Mouse (Mus musculus) gastrocnemius, postnatal 25 days (tissue): ENCODE measurements around the gene Cxcr2. TPM values are rescaled to one million over a fixed set of nuclear protein-coding genes. Genes with fewer than 3 reads are reported as not detected.

Experiments
- DNase-seq: peaks from one replicate; pipeline ENCODE4 v3.0.0; 2022
- long read RNA-seq, 2 experiments: library from polyadenylated mRNA; stranded (forward); transcript quantifications; one replicate each; pipeline ENCODE4 v2.0.0; 2021
- total RNA-seq, 2 experiments: library from RNA; stranded (reverse); gene quantifications; 1 replicate in 1 of 2; 2 replicates in 1 of 2; pipeline ENCODE4 v1.2.3; 2021

Gene Cxcr2
- total RNA-seq = not detected
- long read RNA-seq, experiment 1 = 0 reads
- long read RNA-seq, experiment 2 = 0 reads

DNA sequence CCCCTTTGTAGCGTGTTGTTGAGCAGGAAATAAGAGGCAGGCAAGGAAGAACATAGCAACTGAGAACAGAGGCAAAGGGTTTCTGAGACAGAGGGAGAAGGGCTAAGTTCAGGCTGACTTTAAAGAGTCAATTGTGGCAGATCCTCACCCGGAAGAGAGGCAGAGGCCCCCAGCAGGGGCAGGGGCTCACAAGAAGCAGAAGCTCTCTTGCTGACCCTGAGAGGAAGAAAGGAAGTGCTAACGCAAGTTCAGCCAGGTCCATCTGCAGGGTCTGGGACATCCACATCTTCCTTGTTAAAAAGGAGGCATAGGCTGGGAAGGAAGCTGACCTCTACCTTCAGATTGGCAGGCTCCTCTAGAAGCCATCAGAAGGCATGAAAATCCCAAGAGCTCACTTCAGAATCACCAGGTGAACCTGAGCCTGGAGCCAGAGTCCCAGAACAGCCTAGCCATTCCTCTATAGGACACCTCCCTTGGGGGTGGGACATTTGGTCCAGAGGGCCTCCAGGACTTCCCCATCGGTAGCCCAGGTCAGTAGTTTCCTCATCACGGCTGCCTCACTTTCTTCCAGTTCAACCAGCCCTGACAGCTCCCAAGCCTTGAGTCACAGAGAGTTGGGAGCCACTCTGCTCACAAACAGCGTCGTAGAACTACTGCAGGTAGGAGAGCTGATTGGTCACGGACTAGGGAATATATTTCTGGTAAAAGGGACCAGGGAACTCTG, at the start of gene Cxcr2:
TSS of gene Cxcr2 (plus strand) at position 529 of the 724 bp plus-strand sequence.
- no peak for DNase-seq

DNA sequence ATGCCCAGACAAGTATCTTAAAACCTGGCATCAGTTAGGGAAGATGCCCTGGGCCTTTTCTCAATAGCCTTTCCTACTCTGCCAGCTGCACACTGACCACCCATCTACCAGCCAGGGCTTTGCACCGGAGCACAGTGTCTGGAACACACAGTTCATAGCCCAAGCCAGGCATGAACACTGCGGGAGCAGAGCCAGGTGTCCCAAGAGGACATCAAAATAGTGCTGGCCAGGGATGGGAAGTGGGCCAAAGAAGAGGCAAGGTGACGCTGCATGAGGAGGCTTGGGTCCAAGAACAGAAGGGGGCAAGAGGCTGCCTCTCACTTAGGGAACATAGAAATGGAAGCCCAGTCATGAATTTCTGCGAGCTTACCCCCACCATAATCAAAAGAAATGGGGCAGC, 48.1 kb upstream of the Cxcr2 start:
- DNase-seq = peak; percentile 55

DNA sequence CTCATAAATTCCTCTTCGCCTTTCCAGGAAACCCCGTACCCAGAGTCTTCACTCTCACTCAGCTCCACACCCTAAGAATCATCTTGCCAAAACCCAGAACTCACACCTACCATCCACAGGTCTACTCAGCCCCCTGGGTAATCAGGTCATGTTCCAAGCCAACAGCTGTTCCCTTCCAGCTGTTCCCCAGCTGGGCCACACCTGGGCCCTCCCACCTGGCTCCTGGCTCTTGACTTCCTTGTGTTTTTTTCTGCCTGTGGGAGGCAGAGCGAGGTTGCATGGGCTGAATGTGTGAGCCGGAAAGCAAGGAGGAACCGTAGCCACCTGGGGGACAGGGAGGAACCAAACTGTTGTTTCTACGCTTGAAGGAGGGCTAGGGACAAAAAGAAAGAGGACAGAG, 47.6 kb upstream of the Cxcr2 start:
- no peak for DNase-seq

DNA sequence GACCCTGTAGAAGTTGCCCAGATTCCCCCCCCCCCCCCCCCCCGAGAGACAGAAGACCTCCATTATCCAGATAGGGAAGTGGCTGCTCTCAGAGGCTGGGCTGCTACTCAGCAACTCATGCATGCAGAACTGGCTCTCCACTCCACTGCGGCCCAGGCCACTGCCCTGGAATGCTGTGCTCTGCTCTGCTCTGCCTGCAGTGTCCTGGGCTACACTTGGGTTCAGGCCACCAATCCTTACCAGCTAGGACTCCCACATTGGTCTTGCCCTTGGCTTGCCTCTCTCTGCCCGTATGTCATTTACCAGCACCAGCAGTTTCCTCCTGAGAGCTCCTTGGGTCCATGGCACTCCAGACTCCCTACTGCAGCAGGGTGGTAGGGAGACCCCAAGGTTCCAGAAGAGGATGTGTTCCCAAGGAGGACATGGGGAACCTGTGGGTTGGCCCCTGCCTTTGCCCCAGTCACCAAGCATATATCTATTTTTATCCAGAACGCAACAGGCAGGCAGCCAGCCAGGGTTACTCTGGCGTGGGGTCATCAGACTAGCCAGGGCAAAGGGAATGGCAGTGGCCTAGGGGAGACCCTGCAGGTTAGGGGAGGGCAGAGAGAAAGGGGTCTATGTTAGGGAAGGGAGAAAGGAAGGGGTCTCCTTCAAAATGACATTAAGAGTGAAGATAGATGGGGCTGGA, 45.7 kb upstream of the Cxcr2 start:
- no peak for DNase-seq

- DNase-seq = no peak
Measured at GRCm38 (mm10) chr1:74109670-74110069, 44.1 kb upstream of the Cxcr2 start.

DNA sequence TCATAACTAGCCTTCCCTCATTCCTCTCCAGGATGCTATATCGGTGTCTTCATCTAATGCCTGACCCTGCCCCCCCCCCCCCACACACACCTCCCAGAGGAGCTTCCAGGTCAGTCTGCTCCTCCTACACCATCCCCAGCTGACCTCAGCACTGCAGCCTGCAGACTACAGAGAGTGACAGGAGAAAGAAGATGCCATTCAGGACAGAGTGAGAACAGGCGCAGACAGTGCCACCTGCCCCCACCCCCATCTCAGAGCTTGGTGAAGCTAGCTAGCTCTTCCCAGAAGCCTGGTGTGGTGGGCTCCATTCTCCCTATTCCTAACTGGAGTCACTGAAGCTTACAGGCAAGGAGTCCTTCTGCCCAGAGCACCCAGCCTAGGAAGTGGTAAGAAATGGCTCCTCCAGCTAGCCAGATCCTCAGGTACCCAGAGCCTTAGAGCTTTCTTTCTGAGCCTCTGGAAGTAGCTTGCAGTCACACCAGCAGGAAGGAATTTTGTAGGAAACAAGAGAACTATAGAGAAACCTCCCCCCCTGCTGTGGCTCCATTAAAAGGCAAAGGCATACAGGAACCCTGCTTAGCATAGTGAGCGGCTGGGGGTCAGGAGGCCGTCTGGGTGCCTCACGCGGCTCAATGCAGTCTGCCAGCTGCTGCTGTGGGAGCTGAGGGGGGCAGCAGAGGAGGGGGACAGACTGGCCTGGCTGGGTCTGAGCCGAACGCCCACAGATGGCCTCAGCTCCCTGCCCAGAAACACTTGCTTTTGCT, 42.7 kb upstream of the Cxcr2 start:
- DNase-seq = no peak

DNA sequence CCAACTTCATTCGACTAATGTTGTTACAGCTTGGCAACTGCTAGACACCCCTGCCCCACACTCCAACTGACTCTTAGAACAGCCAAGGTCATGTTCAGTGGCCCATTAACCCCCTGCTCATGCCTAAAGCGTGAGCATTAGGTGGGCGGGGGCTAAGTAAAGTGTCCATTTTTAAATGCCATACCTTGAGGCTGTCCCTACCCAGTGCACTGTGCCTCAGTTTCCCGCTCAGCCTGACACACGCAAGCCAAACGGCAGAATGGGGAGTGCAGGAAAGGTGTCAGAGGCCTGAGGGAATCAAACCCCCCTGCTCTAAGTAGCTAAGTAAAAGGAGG, 42.1 kb upstream of the Cxcr2 start:
- no peak for DNase-seq

DNA sequence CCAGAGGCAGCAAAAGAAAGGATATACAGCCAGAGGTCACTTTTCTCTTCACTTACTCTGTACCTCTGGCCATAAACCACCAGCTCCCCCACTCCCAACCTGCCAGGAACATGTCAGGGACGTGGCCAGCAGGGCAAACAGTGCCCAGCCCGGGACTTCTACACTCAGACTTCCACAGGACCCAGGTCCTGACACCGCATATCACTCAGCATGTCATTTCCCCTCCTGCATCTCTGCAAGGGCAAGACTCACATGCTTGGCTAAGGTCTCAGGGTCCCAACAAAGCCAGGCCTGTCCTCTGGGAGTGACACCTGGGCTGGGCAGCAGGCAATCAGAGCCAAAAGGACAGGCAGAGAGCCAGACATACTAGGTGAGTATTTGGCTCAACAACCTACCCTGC, 40.7 kb upstream of the Cxcr2 start:
- no peak for DNase-seq

GRCm38 (mm10) chr1:74117876-74118275, 35.9 kb upstream of the Cxcr2 start:
- no peak for DNase-seq

DNA sequence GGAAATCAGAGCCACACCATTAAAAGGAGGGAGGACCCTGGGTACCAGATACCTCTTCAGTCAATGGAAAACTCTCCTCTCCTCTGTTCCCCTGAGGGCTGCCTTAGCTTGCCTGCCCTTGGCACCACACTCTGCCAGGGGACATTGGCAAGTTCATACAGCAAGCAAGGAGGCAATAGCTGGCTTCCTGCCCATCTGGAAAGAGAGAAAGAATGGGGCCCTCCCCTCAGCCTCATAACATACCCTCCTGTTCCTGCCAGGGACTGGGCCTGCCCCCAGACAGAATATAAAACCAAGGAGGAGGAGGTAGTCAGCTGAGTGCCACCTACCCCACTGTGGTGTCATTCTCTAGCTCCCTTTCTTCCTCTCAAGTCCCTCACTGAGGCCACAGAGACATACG, 34.7 kb upstream of the Cxcr2 start:
- DNase-seq = no peak

DNA sequence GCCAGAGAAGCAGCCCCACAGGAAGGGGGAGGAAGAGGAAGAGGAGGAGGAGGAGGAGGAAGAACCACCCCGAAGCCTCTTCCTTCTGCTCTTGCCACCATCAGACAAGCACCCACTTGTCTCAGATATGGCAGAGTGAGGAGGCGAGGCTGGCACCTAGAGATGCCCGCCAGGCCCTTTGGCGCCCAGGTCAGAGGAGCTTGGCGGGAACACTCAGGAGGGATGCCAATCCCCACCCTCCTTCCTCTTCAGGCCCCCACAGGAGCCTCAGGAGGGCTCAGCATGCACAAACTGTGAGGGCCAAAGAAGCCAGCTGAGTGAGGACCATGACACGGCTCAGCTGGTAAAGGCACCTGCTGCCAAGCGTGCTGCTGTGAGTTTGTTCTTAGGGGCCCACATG, 32.7 kb upstream of the Cxcr2 start:
- no peak for DNase-seq

- DNase-seq = no peak
Measured at GRCm38 (mm10) chr1:74121821-74122576, 31.8 kb upstream of the Cxcr2 start.

- DNase-seq = no peak
Measured at GRCm38 (mm10) chr1:74123215-74123614, 30.6 kb upstream of the Cxcr2 start.

DNA sequence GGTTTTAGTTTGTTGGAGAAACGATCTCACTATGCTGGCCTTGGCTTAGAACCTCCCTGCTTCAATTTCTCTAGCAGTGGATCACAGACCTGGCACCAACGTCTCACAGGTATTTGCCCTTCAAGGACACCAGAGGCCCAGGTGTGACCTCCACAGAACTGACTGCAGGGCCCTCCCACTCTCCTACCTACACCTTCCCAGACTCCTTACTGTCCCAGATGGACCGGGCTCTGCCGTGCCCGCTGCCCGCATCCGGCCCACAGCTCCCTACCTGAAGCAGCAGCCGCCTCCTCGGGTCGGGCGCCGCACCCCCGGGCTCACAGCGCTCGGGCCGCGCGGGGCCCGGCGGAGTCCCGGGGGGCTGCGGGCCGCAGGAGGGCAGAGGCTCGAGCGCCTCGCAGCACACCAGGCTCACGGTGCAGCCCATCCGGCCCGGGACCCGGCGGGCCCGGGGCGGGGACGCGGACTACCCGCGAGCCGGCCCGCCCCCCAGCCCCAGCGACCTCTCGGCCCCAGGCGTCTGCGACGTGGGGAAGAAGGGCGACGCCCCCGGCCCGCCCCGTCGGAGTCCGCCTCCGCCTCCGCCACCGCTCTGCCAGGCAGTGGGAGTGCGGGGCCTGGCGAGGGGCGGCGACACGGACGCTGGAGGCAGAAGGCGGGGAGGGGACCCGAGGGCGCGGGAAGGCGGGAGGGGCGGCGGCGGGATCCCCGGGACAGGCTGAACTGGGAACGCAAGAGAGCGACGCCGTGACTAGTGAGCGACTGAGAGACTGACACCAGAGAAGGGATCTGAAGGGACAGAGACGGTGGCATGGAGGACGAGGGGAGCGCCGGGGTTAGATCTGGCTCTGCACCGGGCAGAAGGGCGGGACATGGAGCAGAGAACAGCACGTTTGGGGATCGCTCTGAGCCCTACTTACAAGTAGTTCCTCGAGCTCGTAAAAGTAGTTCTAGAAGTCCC, 29.5 kb upstream of the Cxcr2 start, which contains the start of gene Tns1:
TSS of gene Tns1 (minus strand) at position 429 of the 961 bp plus-strand sequence.
- peak; percentile 46 for DNase-seq

DNA sequence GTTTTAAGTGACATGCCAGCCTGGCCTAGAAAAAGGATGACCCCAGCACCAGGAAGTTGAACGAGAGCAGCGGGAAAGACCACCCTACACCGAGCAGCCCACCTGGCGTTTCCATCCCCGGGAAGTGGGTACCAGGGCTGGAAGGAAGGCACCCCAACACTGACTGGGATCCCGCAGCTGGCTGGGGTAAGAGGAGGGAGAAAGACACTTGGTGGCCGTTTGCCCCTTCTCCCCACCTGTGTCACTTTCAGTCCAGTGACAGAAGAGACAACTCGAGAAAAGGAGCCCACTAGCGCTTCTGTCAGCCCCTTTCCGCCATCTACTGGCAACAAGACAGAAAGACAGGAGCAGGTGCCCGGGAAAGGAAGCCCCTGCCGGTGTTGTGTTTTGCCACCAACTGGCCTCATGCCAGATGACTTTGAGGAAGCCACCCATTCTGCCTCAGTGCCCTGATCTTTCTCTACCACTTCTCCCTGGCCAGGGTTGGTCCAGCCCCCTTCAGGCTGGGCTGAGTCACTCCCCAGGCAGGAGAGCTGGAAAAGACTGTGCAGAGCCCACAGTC, 28.7 kb upstream of the Cxcr2 start, which contains the start of gene Rufy4:
TSS of gene Rufy4 (plus strand) at position 551 of the 562 bp plus-strand sequence.
- peak; percentile 55 for DNase-seq

DNA sequence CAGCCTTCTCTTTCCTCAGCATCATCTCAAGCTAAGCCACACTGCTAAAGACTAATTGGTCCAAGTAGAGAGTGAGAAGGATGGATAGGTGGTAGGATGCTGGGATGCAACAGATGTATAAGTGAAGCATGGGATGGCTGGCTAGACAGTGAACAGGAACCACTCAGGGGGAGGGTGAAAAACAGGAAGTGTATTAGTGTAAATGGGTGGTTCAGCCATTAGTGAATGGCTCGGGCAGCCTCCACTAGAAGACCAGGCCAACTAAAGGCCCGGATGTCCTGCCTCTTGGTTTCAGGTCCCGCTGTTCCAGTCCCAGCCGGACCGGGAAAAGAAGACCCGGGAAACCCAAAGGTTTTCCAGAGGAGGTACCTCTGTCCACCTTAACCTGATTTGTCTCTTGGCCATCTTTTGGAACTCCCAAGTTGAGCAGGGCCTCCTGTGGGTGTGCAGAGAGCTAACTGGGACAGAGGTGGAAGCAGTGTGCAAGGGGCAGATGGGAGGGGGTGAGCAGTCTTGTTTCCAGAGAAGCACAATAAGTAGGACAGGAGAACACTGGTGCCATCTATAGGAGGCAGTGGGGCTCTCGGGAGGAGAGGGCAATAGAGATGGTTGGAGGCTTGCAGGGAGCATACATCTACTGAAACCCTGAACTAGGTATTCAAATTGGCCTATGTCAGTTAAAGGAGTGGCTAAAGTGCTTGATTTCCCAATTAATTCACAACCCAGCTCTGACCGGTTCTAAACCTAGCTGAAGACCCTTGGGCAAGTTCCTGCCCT, 22.7 kb upstream of the Cxcr2 start:
- DNase-seq = no peak

DNA sequence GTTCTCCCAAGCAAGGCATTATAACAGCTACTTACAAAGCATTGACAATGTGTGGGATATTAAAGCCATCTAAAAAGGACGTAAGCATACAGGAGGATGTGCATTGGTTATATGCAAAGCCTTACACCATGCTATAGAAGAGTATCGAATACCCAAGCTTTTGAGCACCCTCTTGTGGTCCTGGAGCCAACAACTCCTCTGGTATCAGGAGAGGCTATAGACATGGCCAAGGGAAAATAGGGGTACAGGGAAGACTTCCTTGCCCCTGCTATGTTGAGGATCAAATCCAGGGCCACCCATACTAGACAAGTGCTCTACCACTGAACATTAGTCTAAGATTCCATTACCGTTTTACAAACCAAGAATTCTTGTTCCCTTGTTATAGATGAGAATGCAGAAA, 21.8 kb upstream of the Cxcr2 start:
- DNase-seq = no peak

DNA sequence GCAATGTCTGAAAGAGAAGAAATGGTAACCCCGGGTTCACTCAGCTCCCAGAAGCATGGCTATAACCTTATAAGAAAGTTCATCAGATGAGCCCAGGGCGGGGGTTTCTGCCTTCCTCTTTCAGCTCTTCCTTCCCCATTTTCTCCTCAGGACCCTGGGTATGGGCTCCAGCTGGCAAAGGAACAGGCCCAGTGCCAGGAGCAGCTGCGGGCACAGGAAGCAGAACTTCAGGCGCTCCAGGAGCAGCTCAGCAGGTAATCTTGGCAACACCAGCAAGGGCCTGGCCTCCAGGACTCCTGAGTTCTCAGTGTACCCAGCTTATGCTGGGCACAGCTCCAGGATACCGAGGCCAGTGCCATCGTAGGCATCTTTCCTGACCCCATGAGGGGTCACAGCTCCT, 19.8 kb upstream of the Cxcr2 start:
- DNase-seq = peak; percentile 17

DNA sequence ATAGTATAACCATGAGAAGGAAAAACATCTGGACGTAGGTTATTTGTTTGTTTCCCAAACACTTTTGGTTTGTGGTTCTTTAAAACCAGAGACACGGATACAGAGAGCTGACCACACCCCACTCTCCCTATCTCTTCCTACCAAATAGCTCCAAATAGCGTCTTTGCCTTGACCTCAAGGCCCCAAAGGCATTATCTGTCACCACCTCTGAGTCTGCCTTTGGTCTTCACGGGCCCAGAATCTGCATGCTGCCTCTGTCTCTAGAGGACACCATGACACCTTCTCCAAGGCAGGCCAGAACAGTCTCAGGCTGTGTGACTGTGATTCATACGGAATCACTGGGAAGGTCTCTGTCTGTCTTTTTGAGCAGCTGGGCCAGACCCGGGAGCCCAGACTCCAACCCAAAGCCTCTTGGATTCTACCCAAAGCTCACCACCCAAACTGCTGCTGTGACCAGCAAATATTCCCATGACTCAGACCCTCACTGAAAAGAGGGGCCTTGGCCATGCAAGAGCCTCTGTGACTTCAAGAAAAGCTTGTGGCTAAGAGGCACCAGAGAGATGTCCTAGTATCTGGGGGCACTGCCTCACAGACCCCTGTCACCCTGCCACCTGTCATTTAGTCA, 18.4 kb upstream of the Cxcr2 start:
- DNase-seq = no peak
